Mouse (Mus musculus): ENCODE data around the gene Ptov1. TPM values are rescaled to one million over a fixed set of nuclear protein-coding genes. Genes with fewer than 3 reads are reported as not detected.

The Ptov1 gene
- total RNA-seq, 1 experiment from 2014 or later: 5.2 TPM

DNA sequence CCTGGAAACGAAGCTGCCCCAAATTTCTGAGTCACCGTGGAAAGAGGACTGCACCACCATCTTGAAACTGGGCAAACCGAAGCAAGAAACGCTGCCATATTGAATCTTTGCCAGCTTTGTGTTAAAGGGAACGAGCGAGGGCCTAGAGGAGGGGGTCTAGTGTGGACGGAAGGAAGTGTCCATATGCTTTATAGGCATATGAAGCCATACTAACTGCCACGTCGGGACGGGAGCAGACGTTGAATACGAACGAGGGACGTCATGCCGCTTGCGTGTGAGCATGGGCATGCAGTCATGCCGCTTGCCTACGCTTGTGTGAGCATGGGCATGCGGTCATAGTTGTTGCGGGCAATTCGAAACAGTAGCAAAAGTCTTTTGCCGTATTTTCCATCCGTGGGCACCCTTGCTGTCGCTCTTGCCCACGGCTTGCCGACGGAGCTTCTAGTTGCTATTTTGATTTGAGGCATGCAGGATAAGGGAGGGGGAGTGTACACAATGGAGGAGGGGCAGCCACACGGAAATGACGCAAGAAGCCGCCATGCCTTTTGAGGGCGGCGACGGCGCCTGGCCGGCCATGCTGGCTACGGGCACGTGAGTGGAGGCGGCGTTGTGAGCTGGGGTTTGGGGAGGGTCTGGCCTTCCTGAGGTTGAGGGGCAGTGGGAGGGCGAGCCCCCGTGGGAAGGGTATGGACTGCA is 20.0 kb downstream of the Ptov1 start:
- peak; percentile 39 for ATAC-seq (ENCODE audit: extremely low read depth, insufficient number of reproducible peaks, low FRiP score, poor library complexity, severe bottlenecking)

- ATAC-seq (ENCODE audit: extremely low read depth, insufficient number of reproducible peaks, low FRiP score, poor library complexity, severe bottlenecking): peak; percentile 70
These were observed 20.8 kb downstream of the Ptov1 start, which contains the start of the genes Akt1s1 and Tbc1d17 for GRCm38 (mm10) chr7:44848561-44849415. Gene Akt1s1, plus strand, starts transcription at chr7:44848991. Gene Tbc1d17, minus strand, starts transcription at chr7:44849079.

- no peak for ATAC-seq (ENCODE audit: extremely low read depth, insufficient number of reproducible peaks, low FRiP score, poor library complexity, severe bottlenecking)
These were observed 21.8 kb downstream of the Ptov1 start for GRCm38 (mm10) chr7:44847772-44848171.

DNA sequence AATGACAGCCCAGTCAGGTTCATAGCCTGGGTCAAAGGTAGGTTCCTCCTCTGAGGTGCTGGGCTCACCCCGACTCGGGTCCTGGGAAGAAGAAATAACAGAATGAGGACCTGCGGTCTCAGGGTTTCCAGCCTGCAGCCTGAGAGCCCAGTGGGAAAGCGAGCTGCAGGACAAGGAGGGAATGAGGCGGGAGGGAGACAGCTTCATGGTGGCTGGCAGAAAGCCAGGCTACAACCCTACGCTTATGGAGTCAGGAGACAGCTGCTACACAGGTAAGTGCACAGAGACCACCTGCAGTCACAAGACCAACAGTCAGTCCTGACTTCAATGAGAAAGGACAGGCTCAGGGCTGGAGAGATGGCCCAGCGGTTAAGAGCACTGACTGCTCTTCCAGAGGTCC is 22.8 kb downstream of the Ptov1 start:
- no peak for ATAC-seq (ENCODE audit: extremely low read depth, insufficient number of reproducible peaks, low FRiP score, poor library complexity, severe bottlenecking)

- no peak for ATAC-seq (ENCODE audit: extremely low read depth, insufficient number of reproducible peaks, low FRiP score, poor library complexity, severe bottlenecking)
These were observed 24.6 kb downstream of the Ptov1 start for GRCm38 (mm10) chr7:44845006-44845405.

DNA sequence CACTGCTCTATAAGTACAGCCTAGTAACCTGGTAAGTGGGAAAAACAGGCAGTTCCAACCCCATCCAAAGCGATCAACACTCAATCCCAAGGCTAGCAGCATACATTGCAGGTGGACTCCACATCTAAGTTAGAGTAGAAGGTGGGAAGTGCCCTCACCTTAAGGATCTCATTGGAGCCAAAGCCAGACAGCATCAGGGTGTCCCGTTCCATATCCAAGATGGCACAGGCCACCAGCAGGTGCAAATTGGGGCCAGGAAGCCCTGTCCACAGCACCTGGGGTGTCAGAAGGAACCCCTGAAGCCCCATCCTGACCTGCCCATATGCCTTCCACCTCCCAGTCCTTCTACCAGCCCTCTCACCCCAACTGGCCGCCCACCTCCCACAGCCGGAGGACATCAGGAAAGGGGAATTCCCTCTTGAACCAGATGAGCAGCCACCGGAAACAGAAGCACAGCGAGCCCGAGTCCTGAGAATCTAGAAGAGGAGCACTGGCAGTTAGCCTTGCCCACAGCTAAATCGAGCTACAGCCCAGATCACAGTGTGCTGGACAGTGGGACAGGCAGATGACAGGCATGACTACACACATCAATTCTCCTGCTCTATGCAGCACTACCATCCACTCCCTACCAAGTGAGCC is 27.6 kb downstream of the Ptov1 start:
- no peak for ATAC-seq (ENCODE audit: extremely low read depth, insufficient number of reproducible peaks, low FRiP score, poor library complexity, severe bottlenecking)

- peak; percentile 2; the same call in 1 of the 2 replicates for ATAC-seq (ENCODE audit: extremely low read depth, insufficient number of reproducible peaks, low FRiP score, poor library complexity, severe bottlenecking)
These were observed 29.2 kb downstream of the Ptov1 start for GRCm38 (mm10) chr7:44840426-44840825.

DNA sequence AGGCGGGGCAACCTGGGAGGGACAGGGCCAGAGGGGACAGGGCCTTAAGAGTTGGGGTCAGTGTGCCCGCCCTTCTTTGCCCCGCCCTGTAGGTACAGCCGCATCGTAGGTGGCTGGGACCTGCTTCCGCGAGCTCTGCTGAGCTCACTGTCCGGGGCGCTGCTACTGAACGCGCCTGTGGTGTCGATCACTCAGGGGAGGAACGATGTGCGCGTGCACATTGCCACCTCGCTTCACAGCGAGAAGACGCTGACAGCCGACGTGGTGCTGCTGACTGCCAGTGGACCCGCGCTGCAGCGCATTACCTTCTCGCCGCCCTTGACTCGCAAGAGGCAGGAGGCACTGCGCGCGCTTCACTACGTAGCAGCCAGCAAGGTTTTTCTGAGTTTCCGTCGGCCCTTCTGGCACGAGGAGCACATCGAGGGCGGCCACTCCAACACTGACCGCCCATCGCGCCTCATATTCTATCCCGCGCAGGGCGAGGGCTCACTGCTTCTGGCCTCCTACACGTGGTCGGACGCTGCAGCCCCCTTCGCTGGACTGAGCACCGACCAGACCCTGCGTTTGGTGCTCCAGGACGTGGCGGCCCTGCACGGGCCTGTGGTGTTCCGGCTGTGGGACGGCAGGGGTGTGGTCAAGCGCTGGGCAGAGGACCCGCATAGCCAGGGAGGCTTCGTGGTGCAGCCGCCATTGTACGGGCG is 29.9 kb downstream of the Ptov1 start:
- ATAC-seq (ENCODE audit: extremely low read depth, insufficient number of reproducible peaks, low FRiP score, poor library complexity, severe bottlenecking): peak; percentile 49

DNA sequence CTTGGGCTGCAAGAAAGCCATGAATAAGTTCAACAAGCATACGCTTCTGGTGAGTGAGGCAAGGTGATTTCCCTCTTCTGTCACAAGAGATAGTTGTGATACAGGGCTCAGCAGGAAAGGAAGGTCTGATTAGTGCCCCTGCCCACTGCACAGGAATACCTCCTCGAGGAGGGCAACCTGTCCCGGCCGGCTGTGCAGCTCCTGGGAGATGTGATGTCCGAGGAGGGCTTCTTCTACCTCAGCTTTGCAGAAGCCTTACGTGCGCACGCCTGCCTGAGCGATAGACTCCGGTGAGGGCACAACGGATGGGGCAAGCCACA is 30.5 kb downstream of the Ptov1 start:
- ATAC-seq (ENCODE audit: extremely low read depth, insufficient number of reproducible peaks, low FRiP score, poor library complexity, severe bottlenecking): no peak

GRCm38 (mm10) chr7:44838073-44838472 is 31.5 kb downstream of the Ptov1 start:
- ATAC-seq (ENCODE audit: extremely low read depth, insufficient number of reproducible peaks, low FRiP score, poor library complexity, severe bottlenecking): no peak

- ATAC-seq (ENCODE audit: extremely low read depth, insufficient number of reproducible peaks, low FRiP score, poor library complexity, severe bottlenecking): no peak
These were observed 33.0 kb downstream of the Ptov1 start for GRCm38 (mm10) chr7:44836423-44837053.

GRCm38 (mm10) chr7:44836016-44836404 is 33.6 kb downstream of the Ptov1 start:
- no peak for ATAC-seq (ENCODE audit: extremely low read depth, insufficient number of reproducible peaks, low FRiP score, poor library complexity, severe bottlenecking)

DNA sequence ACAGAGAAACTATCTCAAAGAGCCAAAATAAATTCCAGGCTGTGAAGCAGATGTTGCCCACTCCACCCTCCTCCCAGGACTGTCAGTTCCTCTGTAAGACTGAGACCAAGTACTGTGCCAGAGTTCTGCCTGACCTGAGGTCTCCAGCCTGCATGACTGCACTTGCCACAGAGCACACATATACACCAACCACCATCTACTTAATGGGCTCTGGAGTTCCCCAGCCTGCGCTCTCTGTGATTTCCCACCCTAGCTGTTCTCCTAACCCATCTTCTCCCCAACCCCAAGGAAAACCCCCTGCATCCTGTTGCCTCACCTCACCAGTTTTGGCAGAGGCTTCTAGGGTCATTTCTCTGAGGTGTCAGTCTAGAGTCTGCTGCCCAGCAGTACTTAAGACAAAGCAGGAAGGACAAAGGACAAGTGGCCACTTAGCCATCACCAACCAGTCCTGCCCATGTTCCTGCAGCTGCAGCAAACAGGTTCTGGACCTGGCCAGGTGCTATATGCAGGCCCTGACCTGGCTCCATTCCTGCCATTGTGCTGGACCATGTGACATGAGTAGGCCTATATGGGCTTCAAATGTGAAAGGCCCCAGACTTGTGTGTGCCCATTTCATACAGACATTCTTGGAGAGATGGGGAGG is 34.1 kb downstream of the Ptov1 start:
- ATAC-seq (ENCODE audit: extremely low read depth, insufficient number of reproducible peaks, low FRiP score, poor library complexity, severe bottlenecking): peak; percentile 18; the same call in 1 of the 2 replicates

- ATAC-seq (ENCODE audit: extremely low read depth, insufficient number of reproducible peaks, low FRiP score, poor library complexity, severe bottlenecking): no peak
These were observed 36.8 kb downstream of the Ptov1 start for GRCm38 (mm10) chr7:44832763-44833162.

DNA sequence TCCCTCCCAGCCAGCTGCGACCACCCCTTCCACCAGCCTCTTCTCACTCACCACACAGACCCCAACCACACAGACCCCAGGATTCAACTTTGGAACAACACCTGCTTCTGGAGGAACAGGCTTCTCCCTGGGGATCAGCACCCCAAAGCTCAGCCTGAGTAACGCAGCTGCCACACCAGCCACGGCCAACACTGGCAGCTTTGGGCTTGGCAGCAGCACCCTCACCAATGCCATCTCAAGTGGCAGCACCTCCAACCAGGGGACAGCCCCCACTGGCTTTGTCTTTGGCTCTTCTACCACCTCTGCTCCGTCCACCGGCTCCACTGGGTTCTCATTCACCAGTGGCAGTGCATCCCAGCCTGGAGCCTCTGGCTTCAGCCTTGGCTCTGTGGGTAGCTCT is 40.9 kb downstream of the Ptov1 start:
- ATAC-seq (ENCODE audit: extremely low read depth, insufficient number of reproducible peaks, low FRiP score, poor library complexity, severe bottlenecking): no peak

GRCm38 (mm10) chr7:44826771-44827170 is 42.8 kb downstream of the Ptov1 start:
- ATAC-seq (ENCODE audit: extremely low read depth, insufficient number of reproducible peaks, low FRiP score, poor library complexity, severe bottlenecking): no peak

DNA sequence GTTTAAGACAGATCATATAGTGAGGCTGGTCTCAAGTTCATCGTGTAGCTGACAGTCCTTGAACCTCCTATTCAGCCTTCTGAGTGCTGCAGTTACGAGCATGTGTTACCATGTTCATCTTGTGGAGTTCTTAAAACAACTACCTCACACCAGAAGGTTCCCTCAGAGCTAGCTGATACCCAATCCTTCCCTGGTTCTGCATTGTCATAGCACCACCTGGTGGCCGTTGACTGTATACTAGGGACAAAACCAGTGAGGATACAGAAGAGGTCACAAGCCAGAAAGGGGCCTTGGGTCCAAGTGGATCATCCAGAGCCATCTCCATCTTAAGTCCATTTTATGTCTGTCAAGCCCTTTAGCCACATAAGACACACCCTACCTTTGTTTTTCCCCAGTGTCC is 44.7 kb downstream of the Ptov1 start:
- peak; percentile 80 for ATAC-seq (ENCODE audit: extremely low read depth, insufficient number of reproducible peaks, low FRiP score, poor library complexity, severe bottlenecking)

- no peak for ATAC-seq (ENCODE audit: extremely low read depth, insufficient number of reproducible peaks, low FRiP score, poor library complexity, severe bottlenecking)
These were observed 46.2 kb downstream of the Ptov1 start for GRCm38 (mm10) chr7:44823409-44823808.
